Mouse (Mus musculus) liver, adult 2 months (tissue): Measurements from ENCODE around the gene Zfp618.

Source experiments
- CTCF ChIP-seq: fragments of 200-500 bp; IDR thresholded peaks from 2 replicates; pipeline ENCODE4 v1.5.1; 2011; ENCODE audit warnings: low read depth, low read length, control low read depth
- POLR2A ChIP-seq: fragments of 200-500 bp; IDR thresholded peaks from 2 replicates; pipeline ENCODE4 v1.6.1; 2011; ENCODE audit warnings: low read length, control low read depth; ENCODE audit not compliant: insufficient read depth; ENCODE audit errors: extremely low read depth

- TF ChIP-seq CTCF, result no peak
- TF ChIP-seq POLR2A, result no peak
These were observed 119.1 kb downstream of the Zfp618 start for GRCm38 (mm10) chr4:63084473-63084889.
